Mouse (Mus musculus) ovary, postnatal 36 days (tissue): ENCODE measurements around the gene Gabrr2.
"Not testable (repeated sequence)": the region's sequence is repeated elsewhere in the genome, so short reads cannot be mapped to it uniquely, and the experiment has no call there.

Experiments
- DNase-seq: peaks from one replicate; pipeline ENCODE4 v3.0.0; 2022; ENCODE audit warnings: low spot score, mixed read lengths

Gene Gabrr2

GRCm38 (mm10) chr4:33070326-33070725, 7.5 kb downstream of the Gabrr2 start:
- DNase-seq = no peak

- no peak for DNase-seq
Observed at GRCm38 (mm10) chr4:33071337-33071736, 8.5 kb downstream of the Gabrr2 start.

- no peak for DNase-seq
Observed at GRCm38 (mm10) chr4:33072526-33073161, 9.8 kb downstream of the Gabrr2 start.

- DNase-seq = no peak
Observed at GRCm38 (mm10) chr4:33074406-33074805, 11.6 kb downstream of the Gabrr2 start.

DNA sequence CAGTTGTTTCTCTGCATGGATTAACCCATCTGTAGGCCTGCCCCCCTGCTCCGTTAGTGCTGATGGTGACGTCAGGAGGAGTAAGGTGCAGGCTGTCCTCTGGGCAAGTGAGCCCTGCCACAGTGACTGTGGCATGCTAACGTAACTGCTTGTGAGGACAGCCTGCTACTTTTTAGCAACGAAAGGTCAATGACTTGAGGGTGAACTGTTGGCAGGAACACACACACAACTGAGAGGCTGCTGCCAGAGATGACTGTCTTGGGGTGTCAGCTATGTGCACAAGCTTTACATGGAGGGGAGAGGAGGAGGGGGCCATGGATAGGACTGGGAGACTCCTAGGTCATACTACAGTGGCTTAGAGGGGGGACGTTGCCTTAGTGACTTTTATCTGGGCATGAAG, 12.1 kb downstream of the Gabrr2 start:
- DNase-seq = no peak

DNA sequence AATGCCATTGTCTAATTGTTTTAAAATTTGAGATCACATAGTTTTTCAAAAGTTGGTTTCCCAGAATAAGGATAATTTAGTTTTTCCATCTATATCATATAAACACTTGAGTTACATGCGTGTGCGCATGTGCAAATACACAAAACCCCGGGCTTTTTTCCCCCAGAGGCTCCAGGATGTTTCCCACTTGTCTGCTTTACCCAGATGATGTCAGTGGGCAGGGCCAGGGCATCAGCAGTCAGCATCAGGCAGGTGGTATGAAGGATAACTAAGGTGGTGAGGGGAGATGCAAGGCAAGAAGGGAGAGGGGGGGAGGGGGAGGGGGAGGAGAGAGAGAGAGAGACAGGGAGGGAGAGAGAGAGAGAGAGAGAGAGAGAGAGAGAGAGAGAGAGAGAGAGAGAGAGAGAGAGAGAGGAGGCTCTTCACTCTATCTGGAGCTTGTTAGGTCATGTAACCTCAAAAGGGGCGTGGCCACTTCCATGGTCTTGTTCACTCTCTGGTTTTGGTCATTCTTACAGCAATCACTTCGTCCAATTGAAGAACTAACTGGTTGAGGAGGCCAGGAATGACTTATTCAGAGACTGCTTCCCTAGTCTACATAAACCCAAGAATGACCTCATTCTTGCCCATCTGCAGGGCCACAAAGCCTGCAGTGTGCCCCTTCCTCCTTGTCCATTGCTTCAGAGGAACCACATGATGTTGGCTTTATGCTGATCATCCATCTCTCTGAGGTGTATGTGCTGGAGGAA, 13.2 kb downstream of the Gabrr2 start:
- DNase-seq = no peak

- DNase-seq = no peak
Observed at GRCm38 (mm10) chr4:33077161-33077560, 14.4 kb downstream of the Gabrr2 start.

DNA sequence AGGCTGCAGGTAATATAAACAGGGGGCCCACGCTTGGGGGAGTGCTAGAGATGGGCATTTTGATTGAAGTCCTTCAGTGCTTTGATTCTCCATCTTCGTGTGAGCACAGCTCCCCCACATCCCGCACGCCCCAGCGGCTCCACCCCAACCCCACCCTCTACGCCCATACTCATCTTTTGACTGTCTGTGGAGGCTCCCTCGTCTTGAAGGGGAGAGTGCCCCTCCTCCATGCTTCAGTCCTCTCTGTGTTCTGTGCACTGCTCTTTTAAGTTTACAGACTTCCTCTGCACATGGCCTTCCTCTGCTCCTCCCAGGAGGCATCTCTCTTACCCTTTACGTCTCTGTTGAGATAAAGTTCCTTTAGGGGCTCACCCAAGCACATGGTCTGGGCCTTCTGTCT, 14.9 kb downstream of the Gabrr2 start:
- DNase-seq = no peak

DNA sequence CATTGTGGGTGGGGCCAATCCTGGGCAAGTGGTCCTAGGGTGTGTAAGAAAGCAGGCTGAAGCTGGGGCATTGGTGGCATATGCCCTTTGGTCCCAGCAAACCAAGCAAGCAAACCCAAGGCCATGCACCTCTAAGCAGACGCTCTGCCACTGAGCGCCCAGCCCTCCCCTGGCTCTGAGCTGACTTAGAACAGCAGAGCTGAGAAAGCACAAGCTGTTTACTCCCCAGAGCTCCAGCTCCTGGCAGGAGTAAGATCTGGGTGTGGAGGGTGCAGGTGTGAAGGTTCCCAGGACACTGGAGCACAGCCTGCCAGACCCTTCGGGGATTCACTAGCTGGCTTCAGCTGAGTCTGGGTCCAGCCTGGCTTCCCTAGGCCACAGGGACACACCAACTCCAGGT, 15.7 kb downstream of the Gabrr2 start:
- DNase-seq = no peak

- DNase-seq = no peak
Observed at GRCm38 (mm10) chr4:33099118-33099694, 36.4 kb downstream of the Gabrr2 start.

GRCm38 (mm10) chr4:33109720-33110458, 47.1 kb downstream of the Gabrr2 start:
- no peak for DNase-seq

DNA sequence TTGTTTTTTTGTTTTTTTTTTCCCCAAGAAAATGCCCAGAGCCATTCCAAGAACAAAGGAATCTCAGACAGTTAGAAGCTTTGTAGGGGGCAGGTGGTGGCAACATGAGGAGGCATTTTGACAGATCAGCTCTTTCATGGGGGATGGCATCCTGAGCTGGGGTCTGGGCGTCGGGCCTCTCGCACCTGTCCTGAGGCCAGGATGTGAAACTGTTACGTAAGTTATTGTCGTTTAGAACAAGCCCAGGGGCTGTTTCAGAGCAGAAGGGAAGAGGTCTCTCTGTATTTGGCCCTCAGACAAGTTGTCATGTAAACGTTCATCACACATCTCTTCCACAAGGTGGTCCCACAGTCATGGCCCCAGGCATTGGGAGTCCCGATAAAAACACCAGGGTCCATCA, 48.0 kb downstream of the Gabrr2 start:
- no peak for DNase-seq

GRCm38 (mm10) chr4:33111358-33111757, 48.6 kb downstream of the Gabrr2 start:
- DNase-seq = no peak

GRCm38 (mm10) chr4:33112866-33113265, 50.1 kb downstream of the Gabrr2 start:
- DNase-seq = not testable (repeated sequence)

DNA sequence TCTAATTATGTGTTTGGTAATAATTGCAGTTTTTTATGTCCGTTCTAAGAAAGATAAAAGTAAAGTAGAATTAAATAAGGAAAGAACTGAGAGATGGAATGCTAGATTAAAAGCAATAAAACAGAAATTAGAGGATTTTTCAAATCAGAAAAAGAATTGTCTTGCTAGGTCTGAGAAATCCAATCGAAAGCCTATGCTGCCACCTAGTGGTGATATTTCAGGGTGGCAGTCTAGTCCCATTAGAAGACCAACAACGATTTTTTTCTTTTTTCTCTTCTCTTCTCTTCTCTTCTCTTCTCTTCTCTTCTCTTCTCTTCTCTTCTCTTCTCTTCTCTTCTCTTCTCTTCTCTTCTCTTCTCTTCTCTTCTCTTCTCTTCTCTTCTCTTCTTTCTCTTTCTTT, 56.3 kb downstream of the Gabrr2 start:
- peak; percentile 31 for DNase-seq

DNA sequence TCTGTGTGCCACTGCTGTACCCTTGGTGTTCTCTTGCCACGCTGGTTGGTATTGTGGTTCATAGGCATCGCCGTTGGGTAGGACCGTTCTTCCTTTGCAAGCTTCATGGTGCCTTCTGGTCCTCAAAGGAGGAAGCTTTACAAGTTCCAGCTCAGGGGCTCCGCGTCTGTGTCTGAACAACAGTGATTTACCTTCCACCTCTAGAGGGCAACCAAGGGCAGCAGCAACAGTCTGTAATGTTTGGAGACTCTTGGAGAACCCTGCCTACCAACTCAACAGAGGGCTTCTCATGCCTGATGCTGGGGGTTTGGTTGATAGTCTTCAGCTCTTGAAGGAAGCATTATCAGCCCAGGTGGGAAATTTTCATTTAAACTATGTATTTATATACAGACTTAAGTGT, 61.7 kb downstream of the Gabrr2 start:
- peak; percentile 30 for DNase-seq

DNA sequence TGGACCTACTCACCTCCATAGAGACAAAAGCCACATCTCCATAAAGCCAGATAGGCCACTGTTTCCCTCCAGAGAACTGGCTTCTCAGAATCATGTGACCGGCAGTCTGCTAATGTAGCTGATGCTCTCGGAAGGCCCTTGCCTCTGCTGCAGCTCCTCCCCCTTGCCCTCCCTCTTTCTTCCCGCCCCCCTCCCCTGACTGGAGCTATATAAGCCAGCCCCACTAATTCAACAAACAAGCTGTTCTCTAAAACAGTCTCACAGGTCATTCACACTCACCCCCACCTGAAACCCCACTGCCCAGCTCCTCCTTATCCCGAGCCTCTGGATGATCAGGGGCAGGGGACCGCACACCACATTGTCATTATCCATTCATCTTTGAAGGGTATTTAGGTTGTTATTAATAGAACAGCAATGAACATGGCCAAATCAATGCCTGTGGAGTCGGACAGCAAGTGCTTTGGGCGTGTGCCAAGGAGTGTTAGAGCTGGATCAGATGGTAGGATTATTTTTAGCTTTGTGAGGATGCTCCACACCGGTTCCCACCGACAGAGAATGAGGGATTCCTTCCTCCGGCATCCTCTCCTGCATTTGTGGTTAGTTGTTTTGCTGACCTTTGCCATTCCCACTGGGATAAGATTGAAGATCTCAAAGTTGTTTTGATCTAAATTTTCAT, 62.7 kb downstream of the Gabrr2 start:
- DNase-seq = no peak

DNA sequence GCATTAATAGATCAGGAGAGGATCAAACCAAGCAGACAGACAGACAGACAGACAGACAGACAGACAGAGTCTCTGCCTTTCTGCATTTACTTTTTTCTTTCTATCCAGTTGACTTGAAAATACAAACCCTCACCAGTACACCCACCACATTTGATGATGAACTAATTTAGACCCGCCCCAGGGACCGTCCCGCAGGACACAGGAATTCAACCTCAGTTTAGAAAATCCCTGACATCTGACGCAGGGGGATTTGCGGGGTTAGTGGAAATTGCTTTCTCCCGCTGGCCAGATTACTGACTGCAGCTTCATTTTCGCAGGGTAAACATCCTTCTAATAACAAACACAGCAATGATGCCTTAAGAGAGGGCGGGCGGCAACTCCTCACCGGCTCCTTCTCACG, 69.4 kb downstream of the Gabrr2 start, which contains the start of gene Gabrr1:
Gene Gabrr1 (plus strand): TSS at position 301 of the 400 bp plus-strand sequence.
- no peak for DNase-seq
